Mouse (Mus musculus): ENCODE data around the gene Fam110c.
"Not testable (repeated sequence)": the region's sequence is repeated elsewhere in the genome, so short reads cannot be mapped to it uniquely, and the experiment has no call there.

Gene Fam110c

DNA sequence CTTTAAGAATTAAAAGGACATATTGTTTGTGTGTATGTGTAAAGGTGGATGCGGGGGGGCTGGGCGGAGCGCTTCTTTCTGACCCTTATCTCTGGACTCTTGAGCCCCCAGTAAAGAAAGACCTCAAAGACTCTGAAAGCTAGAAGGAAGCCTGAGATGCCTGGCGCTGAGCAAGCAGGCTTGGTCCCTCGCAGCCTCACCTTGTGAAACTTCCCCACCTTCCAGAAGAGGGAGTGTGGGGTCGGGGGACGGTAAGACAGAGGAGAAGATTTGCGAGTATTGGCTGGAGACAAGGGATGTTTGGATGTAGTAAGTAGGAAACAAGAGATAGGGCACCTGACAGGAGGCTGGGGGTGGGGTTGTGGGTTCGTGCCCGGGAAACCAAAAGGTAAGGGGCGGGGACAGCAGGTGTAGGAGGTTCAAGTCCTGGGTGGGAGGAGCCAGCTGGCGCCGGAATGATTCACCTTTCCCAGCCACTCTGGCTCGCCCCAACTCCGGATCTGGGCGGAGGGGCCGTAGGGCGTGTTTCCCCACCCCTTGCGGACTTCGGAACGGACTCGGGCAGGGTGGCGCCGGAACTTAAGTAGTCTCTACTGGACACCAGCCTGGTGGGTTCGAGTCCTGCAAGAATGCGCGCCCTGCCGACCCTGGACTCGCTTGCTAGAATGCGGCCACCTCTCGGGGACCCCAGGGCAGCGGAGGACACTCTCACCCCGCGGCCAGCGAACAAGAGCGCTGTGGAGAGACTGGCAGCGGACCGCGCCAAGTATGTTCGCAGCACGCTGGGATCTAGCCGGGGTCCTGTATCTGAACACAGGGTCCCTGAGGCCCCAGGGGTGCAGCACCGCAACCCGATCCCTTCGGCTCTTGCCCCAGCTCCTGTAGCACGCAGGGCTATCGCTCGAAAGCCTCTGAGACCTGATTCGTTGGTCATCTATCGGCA, at the start of gene Fam110c:
Gene Fam110c, plus strand, starts transcription at position 450 of the 943 bp plus-strand sequence.
- DNase-seq (ENCODE audit: low spot score in 2 of 2), result peak; percentile 83 to 89

GRCm38 (mm10) chr12:31026423-31026822, 47.2 kb upstream of the Fam110c start:
- DNase-seq (ENCODE audit: low spot score in 2 of 2), result no peak

DNA sequence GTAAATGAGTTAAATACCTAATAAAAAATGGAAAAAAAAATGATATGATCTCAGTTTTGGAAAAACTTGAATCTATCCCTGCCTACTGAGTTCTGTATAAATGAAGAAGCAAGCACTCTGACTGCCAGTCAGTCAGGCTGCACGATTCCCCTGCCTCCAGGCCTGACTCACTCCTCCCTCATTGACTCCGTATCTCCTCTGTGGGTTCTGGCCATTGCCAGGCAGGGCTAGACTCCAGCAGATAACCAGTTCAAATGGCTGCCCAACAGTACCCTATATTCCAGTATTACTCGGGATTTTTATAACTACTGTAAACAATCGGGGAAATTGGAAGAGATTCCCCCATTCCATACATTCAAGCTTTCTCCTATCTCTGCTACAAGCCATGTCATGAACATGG, 21.6 kb upstream of the Fam110c start:
- no peak for DNase-seq (ENCODE audit: low spot score in 2 of 2)

- no peak for DNase-seq (ENCODE audit: low spot score in 2 of 2)
These were observed 17.3 kb upstream of the Fam110c start for GRCm38 (mm10) chr12:31056291-31056864.

DNA sequence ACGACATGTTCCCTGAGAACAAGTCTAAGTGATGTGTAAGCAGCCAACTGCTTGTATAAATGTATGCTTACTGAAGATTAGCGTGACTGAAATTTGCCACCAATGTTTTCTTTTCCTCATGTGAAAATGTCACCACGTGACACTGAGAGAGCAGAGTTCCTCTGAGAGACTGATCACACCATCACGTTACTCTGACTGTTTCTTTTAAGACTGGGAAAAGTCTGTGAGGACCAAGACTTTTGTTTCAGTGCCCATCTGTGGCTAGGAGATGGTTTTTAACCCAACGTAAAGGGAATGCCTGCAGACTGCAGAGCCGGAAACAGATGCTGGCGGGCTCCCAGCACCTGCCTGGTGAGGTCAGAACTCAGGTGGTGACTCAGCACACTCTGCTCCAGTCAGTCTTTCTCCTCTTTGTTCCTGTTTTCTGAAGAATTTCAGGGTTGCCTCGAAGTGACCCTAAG, 14.2 kb upstream of the Fam110c start:
- peak; percentile 62 to 63 for DNase-seq (ENCODE audit: low spot score in 2 of 2)

- DNase-seq (ENCODE audit: low spot score in 2 of 2), result no peak
These were observed 13.4 kb upstream of the Fam110c start for GRCm38 (mm10) chr12:31060245-31060644.

- DNase-seq (ENCODE audit: low spot score in 2 of 2), result no peak
These were observed 2.4 kb upstream of the Fam110c start for GRCm38 (mm10) chr12:31071222-31071621.

GRCm38 (mm10) chr12:31074355-31074786, 710 bp downstream of the Fam110c start:
- DNase-seq (ENCODE audit: low spot score in 2 of 2), result not testable (repeated sequence)

DNA sequence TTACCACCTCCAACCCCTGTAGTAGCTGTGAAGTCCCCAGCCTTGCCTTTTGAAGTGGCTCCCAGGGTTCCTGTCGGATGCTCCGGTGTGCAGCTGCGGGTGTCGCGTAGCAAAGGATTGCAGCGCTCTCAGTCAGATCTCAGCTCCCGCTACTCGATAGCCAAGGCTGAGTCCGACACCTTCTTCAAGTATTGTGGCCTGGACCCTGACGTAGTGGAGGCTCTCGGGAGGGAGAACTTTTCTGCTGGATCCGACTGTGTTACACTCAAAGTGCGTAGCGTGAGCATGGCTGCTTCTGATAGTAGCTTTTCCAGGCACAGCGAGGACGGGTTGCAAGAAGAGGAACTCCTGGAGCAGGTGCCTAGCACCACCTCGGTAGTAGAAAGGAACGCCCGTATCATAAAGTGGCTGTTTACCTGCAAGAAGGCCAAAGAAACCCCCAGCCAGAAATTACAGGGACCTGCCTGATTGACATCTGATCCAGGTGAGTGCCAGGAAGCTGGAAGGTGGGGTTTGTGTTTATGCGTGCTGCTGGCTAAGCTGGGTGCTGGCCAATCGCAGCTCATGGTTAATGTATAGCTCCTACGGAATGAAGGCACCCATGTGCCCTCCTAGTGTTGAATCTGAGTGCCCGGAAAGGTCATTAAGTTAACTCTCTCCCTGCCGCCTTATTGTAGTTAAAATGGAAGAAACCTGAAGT, 1.3 kb downstream of the Fam110c start:
- DNase-seq (ENCODE audit: low spot score in 2 of 2), result peak; percentile 40 to 52

- DNase-seq (ENCODE audit: low spot score in 2 of 2), result no peak
These were observed 3.4 kb downstream of the Fam110c start for GRCm38 (mm10) chr12:31077020-31077419.

DNA sequence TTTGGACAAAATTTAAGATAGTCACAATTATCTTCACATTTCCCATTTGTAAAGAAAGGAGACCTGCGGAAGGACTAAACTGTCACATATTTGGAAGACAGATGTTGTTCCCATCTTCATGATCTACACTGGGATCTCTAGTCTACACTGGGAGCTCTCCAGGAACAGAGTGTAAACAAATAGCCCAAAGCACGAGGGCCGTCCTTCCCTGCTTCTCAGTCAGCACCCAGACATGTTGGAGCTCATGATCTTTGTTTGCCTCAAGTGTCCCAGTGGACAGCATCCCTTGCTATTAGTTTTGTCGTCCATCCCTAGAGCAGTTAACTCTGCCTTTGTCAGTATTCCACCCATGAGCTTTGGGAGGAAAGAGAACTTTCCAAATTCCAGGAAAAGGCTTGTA, 4.4 kb downstream of the Fam110c start:
- no peak for DNase-seq (ENCODE audit: low spot score in 2 of 2)

DNA sequence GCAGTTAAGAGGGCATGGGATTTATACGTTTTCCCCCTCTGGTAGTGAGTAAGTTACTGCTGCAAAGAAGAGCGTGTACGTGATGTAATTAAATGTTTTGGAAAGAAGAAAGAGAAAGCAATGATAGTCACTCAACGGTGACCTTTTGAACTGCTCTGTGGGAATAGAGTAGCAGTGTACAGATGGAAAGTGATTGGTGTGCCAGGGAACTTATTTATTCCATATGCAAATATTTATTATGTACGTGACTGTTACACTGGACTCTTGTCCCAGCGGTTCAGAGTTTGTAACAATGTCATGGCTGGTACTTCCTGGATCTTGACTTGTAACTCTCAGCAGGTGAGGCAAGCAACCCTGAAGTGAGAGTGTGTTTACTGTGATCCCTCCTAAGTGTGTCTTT, 6.7 kb downstream of the Fam110c start:
- no peak for DNase-seq (ENCODE audit: low spot score in 2 of 2)

GRCm38 (mm10) chr12:31080890-31081554, 7.4 kb downstream of the Fam110c start:
- DNase-seq (ENCODE audit: low spot score in 2 of 2), result no peak

GRCm38 (mm10) chr12:31083007-31083406, 9.3 kb downstream of the Fam110c start:
- DNase-seq (ENCODE audit: low spot score in 2 of 2), result no peak

GRCm38 (mm10) chr12:31083407-31083806, 9.7 kb downstream of the Fam110c start:
- peak; percentile 27 to 40 for DNase-seq (ENCODE audit: low spot score in 2 of 2)

GRCm38 (mm10) chr12:31087060-31087459, 13.4 kb downstream of the Fam110c start:
- no peak for DNase-seq (ENCODE audit: low spot score in 2 of 2)

- no peak for DNase-seq (ENCODE audit: low spot score in 2 of 2)
These were observed 16.7 kb downstream of the Fam110c start for GRCm38 (mm10) chr12:31090401-31090800.

GRCm38 (mm10) chr12:31090882-31091640, 17.4 kb downstream of the Fam110c start:
- DNase-seq (ENCODE audit: low spot score in 2 of 2), result no peak

DNA sequence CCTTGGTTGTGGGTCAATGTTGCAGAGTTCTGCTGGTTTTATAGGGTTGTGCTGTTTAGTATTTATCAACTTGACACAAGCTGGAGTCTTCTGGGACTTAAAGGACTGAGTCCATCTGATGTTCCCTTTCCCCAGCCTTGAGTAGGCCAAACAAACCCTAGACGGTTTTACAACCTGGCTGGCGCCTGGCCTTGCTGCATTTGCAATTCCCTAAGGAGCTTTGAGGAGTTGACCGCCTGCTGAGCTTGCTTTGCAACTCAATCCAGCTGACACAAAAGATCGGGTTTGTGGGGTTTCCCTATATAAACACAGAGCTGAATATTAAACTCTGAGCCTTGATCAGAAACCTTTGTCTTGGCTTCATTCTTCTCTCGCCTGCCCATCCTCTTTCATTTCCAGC, 18.8 kb downstream of the Fam110c start:
- DNase-seq (ENCODE audit: low spot score in 2 of 2), result no peak

DNA sequence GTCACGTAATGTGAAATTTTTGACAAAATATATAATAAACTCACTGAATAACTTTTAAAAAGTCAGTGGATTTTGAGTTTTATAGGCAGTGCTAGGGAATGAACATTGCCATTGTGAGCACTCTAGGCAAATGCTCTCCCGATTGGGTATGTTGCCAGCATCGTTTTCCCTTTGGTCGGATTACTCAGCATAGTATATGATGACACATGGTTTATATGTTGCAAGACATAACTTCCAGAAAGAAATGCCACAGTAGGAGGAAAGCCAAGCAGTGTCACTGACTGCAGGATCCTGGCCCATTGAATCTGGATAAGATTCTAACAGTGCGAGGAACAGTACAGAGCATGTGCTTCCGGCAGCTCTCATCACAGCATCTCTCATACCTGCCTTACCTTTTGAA, 23.5 kb downstream of the Fam110c start:
- DNase-seq (ENCODE audit: low spot score in 2 of 2), result no peak

- no peak for DNase-seq (ENCODE audit: low spot score in 2 of 2)
These were observed 27.5 kb downstream of the Fam110c start for GRCm38 (mm10) chr12:31101190-31101589.

All from urinary bladder, postnatal 36 days (tissue).